Mouse (Mus musculus): Measurements from ENCODE around the gene Fam163a. TPM values are rescaled to one million over a fixed set of nuclear protein-coding genes. Genes with fewer than 3 reads are reported as not detected.
A peak's percentile ranks its signal among the peaks of the same experiment; 100 is the strongest.

The Fam163a gene
- polyA plus RNA-seq, 1 experiment = 4.0 TPM

DNA sequence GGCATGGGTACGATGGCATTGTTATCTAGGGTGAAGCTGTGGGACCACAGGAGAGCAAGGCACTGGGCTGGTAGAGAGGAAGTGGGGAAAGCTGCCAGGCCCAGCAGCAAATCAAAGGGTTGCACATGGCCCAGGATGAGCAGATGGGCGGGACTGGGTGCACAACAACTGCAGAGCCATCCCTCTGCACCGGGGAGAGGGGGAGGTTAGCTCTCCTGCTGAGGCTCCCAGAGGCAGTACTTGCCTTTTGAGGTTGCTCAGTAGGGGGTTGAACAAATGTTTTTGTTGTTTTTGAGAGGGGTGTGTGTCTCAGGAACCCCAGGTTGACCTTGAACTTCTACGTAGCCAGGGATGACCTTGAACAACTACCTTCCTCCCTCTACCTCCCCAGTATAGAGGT lies 128.4 kb downstream of the Fam163a start:
- TF ChIP-seq POLR2A (IDR thresholded peaks at IDR 0.05; ENCODE audit: borderline replicate concordance, extremely low read depth, insufficient read depth, insufficient read length, poor library complexity, severe bottlenecking) (no peak), CTCF (IDR thresholded peaks at IDR 0.05; ENCODE audit: borderline replicate concordance, extremely low read depth, insufficient read depth, insufficient read length) (no peak)
- no peak for DNase-seq (ENCODE audit: low read depth)

DNA sequence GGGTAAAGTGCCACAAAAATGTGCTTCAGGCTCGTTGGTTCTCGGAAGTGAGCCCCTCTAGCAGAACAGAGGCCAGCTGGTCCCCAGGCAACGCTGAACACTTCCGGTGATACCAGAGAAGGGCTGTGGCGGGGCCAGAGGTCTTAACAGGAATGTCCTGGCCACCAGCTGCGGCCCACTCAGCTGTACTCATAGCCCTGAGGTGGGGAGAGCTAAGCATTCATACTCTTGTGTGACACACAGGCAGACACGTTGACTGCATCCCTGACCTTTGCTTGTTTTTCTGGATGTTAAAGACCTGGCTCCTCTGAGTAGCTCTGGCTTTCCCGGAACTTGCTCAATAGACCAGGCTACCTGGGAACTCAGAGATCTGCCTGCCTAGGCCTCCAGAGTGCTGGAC lies 130.3 kb downstream of the Fam163a start:
- DNase-seq (ENCODE audit: low read depth) = no peak

DNA sequence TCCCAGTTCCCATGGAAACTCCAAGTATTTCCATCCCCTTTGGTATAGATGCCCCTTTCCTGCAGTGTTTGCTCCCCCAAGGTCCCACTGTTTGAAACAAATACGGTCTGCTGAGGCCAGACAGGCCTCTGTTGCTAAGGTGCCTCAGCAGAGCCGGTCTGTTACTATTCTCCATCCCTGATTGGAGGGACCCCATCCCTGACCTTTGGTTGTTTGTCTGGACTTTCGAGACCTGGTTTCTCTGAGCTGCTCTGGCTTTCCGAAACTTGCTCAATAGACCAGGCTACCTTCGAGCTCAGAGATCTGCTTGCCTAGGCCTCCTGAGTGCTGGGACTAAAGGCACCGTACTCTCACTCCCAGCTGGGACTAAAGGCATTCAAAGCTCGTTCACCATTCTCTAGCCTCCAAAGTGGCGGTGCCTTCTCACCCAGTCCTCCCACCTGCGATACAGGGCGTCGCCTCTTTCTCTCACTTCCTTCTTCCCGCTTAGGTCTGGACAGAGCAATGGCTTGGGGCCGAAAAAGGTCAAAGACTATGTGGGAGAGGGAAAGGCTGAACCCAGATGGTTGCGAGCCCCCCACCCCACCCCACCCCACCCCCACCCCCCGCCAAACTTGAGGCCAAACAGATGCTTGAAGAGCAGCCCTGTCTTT lies 131.5 kb downstream of the Fam163a start:
- DNase-seq (ENCODE audit: low read depth) = no peak
- TF ChIP-seq CTCF (IDR thresholded peaks at IDR 0.05; ENCODE audit: borderline replicate concordance, extremely low read depth, insufficient read depth, insufficient read length) (no peak), POLR2A (IDR thresholded peaks at IDR 0.05; ENCODE audit: borderline replicate concordance, extremely low read depth, insufficient read depth, insufficient read length, poor library complexity, severe bottlenecking) (no peak)

More for the DNA sequence above, 130.3 kb downstream of the Fam163a start:
- TF ChIP-seq CTCF (IDR thresholded peaks at IDR 0.05; ENCODE audit: borderline replicate concordance, extremely low read depth, insufficient read depth, insufficient read length) (no peak), POLR2A (IDR thresholded peaks at IDR 0.05; ENCODE audit: borderline replicate concordance, extremely low read depth, insufficient read depth, insufficient read length, poor library complexity, severe bottlenecking) (no peak)

DNA sequence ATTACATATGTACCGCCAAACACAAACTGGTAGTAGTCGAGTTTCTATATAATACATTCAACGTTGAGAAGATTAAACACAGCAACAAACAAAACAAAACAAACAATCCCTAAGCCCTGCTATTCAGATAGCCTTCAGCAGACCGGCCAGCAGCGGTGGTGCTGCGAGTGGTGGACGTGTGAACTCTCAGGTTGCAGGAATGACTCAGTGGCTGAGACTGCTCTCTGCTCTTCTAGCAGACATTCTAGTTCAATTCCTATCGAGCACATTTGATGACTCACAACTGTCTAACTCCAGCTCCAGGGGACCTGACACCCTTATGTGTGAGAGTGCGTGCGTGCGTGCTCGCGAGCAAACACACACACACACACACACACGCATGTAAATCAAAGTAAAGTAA lies 134.7 kb downstream of the Fam163a start:
- DNase-seq (ENCODE audit: low read depth) = no peak
- TF ChIP-seq POLR2A (IDR thresholded peaks at IDR 0.05; ENCODE audit: borderline replicate concordance, extremely low read depth, insufficient read depth, insufficient read length, poor library complexity, severe bottlenecking) (no peak), CTCF (IDR thresholded peaks at IDR 0.05; ENCODE audit: borderline replicate concordance, extremely low read depth, insufficient read depth, insufficient read length) (no peak)

DNA sequence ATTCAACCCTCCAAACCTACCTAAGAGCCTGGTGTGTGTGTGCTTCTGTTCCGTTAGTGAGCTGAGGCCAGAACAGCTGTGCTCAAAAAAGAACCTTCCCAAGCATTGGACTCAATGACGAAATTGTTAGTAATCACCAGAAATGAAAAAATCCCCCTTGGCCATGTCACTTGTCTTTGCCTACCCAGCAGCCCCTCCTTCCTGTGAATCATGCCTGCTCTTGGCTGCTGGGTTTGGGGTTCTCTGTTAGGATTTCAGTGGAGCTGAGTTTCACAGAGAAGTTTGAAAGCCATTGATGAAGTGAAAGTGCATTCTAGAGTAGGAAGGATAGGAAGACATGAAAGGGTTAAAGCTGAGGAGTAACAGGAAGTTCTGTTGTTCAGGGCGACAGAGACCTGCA lies 138.7 kb downstream of the Fam163a start:
- TF ChIP-seq POLR2A (IDR thresholded peaks at IDR 0.05; ENCODE audit: borderline replicate concordance, extremely low read depth, insufficient read depth, insufficient read length, poor library complexity, severe bottlenecking) (no peak), CTCF (IDR thresholded peaks at IDR 0.05; ENCODE audit: borderline replicate concordance, extremely low read depth, insufficient read depth, insufficient read length) (no peak)

DNA sequence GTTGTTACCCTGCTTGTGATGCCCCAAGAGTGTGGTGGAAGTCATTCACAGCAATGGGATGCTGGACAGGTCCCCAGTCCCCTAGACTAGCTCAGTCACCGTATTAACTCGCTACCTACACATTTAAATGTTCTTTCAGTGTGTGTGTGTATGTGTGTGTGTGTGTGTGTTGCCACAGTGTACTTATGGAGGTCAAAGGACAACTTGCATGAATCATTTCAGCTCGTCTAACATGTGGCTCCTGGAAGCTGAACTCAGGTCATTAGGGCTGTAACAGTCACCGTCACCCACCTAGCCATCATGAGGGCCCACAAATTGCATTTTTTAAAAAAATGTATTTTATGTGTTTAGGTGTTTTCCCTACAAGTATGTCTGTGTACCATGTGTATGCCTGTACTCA lies 142.6 kb downstream of the Fam163a start:
- DNase-seq (ENCODE audit: low read depth) = no peak
- no peak for TF ChIP-seq POLR2A (IDR thresholded peaks at IDR 0.05; ENCODE audit: borderline replicate concordance, extremely low read depth, insufficient read depth, insufficient read length, poor library complexity, severe bottlenecking)
- TF ChIP-seq CTCF (IDR thresholded peaks at IDR 0.05; ENCODE audit: borderline replicate concordance, extremely low read depth, insufficient read depth, insufficient read length) = no peak

More for the DNA sequence above, 138.7 kb downstream of the Fam163a start:
- no peak for DNase-seq (ENCODE audit: low read depth)

DNA sequence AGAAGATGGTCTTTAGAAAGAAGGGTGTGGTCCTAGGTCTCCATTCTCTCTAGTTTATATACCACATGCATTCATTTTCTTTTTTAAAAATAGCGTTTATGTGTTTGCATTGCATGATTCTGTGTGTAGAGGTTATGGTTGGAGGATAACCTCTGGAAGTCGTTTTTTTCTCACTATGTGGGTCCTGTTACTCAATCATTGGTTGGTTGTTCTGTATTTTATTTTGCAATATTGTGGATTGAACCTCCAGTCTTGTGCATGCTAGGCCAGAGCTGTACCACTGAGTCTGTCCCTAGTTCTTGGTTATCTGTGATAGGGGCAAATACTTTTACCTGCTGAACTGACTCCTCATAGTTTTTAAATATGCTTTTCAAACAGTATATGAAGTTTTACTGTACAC lies 146.6 kb downstream of the Fam163a start:
- no peak for DNase-seq (ENCODE audit: low read depth)
- TF ChIP-seq CTCF (IDR thresholded peaks at IDR 0.05; ENCODE audit: borderline replicate concordance, extremely low read depth, insufficient read depth, insufficient read length) (no peak), POLR2A (IDR thresholded peaks at IDR 0.05; ENCODE audit: borderline replicate concordance, extremely low read depth, insufficient read depth, insufficient read length, poor library complexity, severe bottlenecking) (no peak)

DNA sequence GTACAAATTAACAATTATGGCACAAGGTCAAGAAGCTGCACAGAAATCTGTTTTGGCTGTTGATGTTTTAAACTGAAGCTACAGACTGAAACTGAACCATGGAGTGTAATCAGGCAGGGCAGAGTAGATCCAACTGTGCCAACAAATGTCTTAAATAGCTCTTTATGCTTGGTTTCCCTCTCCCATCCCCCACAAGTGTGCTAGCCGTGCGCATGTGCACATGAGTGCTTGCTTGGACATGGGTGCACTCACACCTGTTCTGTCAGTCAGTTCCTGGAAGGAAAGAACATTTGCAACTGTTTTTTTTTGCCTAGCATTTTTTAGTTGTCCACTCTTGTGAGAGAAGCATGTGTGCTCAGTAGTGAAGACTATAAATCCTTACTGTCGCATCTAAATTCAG lies 158.1 kb downstream of the Fam163a start:
- DNase-seq (ENCODE audit: low read depth) = peak; percentile 31
- TF ChIP-seq CTCF (IDR thresholded peaks at IDR 0.05; ENCODE audit: borderline replicate concordance, extremely low read depth, insufficient read depth, insufficient read length) (no peak), POLR2A (IDR thresholded peaks at IDR 0.05; ENCODE audit: borderline replicate concordance, extremely low read depth, insufficient read depth, insufficient read length, poor library complexity, severe bottlenecking) (no peak)

DNA sequence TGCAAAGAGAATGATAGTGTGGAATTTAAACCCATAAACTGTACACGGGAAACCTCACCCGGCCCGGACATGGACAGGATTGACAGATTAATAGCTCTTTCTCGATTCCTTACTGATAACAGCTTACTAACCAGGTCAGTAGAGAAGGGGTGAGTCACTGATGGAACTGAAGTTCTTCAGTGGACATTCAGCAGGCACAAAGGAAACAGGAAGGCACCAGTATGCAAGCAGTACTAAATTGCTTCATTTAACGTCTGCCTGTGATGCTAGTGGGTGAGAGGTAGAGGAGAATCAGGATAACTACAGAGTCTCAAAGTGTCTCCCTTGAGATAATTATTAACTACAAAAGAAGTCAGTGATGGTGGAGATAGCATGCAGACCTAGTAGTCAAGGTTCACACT lies 160.6 kb downstream of the Fam163a start:
- DNase-seq (ENCODE audit: low read depth) = no peak
- TF ChIP-seq POLR2A (IDR thresholded peaks at IDR 0.05; ENCODE audit: borderline replicate concordance, extremely low read depth, insufficient read depth, insufficient read length, poor library complexity, severe bottlenecking) (no peak), CTCF (IDR thresholded peaks at IDR 0.05; ENCODE audit: borderline replicate concordance, extremely low read depth, insufficient read depth, insufficient read length) (no peak)

DNA sequence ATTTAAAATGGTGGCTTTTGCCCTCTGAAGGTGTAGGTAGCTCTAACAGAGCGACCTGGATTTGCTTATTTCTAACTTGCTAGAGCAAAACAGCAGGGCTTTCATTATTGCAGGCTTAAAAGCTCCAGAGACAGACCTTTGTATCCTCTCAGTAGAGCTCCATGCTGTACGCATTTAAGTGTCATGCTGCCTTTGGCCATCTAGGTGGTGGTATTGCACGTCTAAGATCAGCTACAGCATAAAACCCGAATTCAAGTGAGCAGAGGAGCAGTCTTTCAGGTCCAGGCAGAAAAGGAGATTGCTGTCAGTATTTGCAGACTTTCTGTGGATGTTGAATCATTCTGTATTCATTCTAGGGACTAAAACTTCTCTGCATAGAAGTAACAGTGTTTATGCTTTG lies 161.8 kb downstream of the Fam163a start:
- TF ChIP-seq CTCF (IDR thresholded peaks at IDR 0.05; ENCODE audit: borderline replicate concordance, extremely low read depth, insufficient read depth, insufficient read length) = peak; percentile 71; the same call in 1 of the 2 replicates
- TF ChIP-seq POLR2A (IDR thresholded peaks at IDR 0.05; ENCODE audit: borderline replicate concordance, extremely low read depth, insufficient read depth, insufficient read length, poor library complexity, severe bottlenecking) = no peak
- peak; percentile 86 for DNase-seq (ENCODE audit: low read depth)

DNA sequence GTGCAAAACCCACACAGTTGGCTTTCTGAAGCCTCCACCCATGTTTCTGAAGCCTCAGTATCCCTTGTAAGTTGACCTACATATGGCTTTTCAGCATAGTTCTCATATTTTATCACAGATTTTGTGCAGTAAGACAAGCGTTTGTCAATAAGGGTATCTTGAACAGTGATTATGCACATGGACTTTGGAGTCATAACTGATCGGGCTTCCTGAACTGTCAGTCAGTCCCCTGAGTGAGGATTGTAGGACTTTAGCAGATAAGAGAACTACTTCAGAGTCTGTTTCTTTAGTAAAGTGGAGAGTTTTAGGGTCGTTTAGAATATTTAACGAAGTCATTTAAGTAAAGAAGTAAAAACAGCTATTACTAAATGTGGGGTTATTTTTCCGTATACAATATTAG lies 162.3 kb downstream of the Fam163a start:
- no peak for TF ChIP-seq POLR2A (IDR thresholded peaks at IDR 0.05; ENCODE audit: borderline replicate concordance, extremely low read depth, insufficient read depth, insufficient read length, poor library complexity, severe bottlenecking)
- no peak for TF ChIP-seq CTCF (IDR thresholded peaks at IDR 0.05; ENCODE audit: borderline replicate concordance, extremely low read depth, insufficient read depth, insufficient read length)
- DNase-seq (ENCODE audit: low read depth) = no peak

Data from brain, embryonic 14.5 days (tissue).